Mouse (Mus musculus) thymus, postnatal 10 days (tissue): ENCODE results near the gene Map3k5.

ENCODE experiments used
- DNase-seq, 2 experiments: peaks; one replicate each; pipeline ENCODE4 v3.0.0; 2021; ENCODE audit warnings: low spot score in 2 of 2

Map3k5 gene

GRCm38 (mm10) chr10:19935295-19935623 lies 987 bp downstream of the Map3k5 start:
- DNase-seq, result peak in 1 of 2 experiments; percentile 16

DNA sequence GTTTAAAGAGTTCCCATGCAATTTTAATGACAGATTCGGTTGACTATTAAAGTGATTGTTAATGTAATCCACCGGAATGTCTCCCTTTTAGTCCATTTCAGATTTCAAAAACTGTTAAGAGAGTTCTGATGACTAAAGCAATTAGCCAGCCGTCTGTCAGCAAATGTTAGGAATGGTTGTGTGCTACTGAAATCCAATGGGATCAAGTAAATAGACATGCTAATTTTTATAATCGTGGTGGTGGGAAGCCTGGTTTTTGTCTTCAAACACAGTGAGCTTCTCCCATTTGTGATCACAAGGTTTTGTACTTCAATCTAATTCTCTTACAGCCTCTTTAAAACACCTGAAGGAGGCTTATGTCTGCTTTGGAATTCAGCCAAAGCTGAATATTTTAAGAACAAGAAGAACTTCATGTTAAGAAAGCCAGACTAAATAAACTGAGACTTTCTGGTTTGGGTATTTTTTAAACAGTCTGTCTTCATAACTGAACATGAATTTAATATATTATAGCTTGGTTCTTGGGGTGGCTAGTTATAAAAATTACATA lies 1.6 kb downstream of the Map3k5 start:
- DNase-seq, result no peak

DNA sequence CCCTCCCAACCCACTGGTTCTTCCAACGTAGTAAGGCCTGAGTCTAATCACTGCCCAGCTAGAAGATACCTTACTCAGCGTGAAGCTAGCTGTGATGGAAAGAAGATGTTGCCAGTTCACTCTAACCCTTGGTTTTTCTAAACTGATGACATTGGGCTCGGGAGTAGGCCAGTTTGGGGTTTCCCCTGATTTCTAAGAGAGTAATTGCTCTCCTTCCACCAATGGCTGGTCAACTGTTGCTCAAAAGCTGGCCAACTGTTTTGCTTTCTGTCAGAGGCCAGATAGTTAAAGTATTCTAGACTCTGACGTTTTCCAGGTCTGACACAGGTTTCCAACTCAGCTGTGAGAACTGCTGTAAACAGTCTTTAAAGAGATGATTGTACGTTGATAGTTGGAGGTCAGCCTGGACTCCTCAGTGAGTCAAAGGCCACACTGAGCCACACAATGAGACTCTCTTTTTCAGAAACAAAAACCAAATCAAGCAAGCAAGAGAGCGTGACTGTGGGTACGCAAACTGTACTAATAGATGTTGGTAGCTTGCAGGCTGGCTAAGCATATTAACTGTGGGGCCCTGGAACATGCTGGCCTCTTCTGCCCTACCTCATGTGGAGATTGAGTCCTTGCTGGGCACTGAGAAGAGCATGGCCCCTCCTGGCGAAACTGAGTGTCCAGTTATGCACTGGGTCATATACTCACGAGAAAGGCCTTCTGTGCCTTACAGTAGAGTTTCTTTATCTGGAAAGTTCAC lies 2.9 kb downstream of the Map3k5 start:
- DNase-seq, result no peak

DNA sequence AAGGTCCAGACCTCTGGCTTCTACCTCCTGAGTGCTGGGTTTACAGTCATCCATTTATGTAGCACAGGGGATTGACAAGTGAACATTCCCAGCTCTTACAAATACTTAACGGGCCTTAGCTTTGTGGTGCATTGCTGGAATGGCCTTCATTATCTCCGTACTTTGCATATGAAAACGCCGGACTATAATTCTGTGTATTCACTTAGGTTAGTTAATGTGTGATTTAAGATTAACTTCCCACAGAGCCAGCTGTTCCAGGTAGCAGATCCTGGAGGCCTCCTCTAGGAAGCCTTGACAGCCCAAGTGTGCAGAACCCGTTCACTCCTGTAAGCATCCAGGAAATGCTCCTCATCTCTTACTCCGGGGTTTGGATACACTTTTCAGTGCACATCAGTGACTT lies 4.5 kb downstream of the Map3k5 start:
- no peak for DNase-seq

- DNase-seq, result peak; percentile 9 to 43
Measured at GRCm38 (mm10) chr10:19939282-19939705, 5.0 kb downstream of the Map3k5 start.

GRCm38 (mm10) chr10:19940127-19940526 lies 5.9 kb downstream of the Map3k5 start:
- no peak for DNase-seq

GRCm38 (mm10) chr10:19940626-19941025 lies 6.4 kb downstream of the Map3k5 start:
- no peak for DNase-seq

- DNase-seq, result no peak
Measured at GRCm38 (mm10) chr10:19941063-19941462, 6.8 kb downstream of the Map3k5 start.

DNA sequence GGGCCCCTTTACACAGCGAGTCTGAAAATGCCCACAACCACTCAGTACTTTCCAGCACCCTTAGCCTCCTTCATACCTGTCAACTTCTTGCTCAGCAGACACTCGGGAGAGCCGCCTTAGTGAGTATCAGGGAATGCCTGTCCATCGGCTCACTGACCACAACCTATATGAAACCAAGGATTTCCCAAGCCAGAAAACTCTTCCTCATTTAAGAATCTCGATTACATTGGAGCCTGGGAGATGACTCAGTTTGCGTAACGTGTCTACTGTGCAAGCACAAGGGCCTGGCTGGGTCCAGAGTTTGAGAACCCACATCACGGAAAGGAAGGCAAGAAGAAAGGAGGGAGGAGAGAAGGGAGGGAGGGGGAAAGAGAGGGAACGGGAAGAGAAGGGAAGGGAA lies 7.6 kb downstream of the Map3k5 start:
- no peak for DNase-seq

DNA sequence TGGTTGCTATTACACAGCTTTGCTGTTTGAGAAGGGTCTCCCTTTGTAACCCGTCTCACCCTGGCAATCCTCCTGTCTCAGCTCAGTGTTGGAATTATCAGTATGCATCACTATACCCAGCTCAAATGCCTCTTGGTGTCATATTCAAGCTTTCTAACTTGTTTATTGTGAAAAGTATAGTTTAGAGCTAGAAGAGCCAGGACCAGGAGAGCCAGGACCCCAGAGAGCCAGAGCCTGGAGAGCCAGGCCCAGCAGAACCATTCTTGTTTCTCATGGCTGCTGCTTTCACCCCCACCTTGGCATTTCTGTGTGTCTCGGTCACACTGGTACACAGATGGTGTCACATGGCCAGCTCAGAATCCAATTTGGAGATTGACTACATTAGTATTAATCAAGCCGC lies 8.3 kb downstream of the Map3k5 start:
- no peak for DNase-seq

DNA sequence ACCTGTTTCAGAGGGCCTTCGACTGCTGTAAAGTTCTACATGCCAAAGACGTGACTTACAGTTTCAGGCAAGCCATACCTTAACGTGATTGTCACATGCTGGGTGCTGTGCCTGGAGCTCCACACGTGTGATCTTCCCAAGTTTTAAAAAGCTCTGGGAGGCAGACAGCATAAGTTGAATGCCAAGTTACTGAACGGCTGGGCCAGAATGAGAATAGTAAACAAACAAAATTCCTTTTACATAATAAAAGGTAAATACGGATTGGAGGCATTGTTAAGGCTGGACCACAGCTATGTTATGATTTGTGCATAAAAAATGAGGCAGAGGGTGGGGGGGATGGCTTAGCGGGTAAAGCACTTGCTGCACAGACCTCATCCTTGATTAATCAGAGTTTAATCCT lies 11.4 kb downstream of the Map3k5 start:
- DNase-seq, result no peak

DNA sequence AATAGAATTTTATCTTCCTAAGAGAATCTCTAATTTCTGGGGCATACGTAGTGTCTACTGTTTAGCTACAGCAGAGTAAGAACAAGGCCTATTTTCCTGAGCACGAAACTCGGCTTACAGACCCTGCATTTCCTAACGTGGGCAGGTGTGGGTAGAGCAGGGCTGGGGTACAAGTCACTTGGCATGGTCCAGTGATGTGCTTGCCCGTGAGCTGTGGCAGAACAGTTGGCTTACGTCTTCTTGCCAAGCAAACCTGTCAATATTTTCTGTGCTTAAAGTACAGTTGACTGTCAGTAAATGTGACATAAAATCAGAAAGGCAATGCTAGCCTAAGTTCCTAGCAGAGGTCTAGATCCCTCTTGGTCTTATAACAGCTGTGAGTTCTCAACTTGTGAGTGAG lies 12.4 kb downstream of the Map3k5 start:
- no peak for DNase-seq

- DNase-seq, result no peak
Measured at GRCm38 (mm10) chr10:19947441-19947840, 13.2 kb downstream of the Map3k5 start.

DNA sequence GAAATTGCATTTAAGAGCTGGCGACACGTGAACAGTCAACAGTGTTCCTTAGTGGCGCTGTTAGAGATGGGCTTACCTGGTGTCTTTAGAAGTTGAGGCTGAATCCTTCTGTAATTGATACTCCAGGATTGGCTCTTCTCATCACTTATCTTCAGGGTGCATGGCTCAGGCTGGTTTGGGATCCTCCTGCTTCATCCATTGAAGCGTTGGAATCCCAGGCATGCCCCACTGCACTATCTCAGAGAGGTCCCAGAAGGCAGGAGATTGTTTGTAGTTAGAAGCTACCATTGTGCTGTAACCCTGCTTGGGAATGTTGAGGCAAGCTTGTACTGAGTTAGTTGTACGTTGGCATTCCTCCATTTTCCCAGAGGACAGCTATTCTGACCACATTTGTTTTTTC lies 13.6 kb downstream of the Map3k5 start:
- DNase-seq, result no peak

DNA sequence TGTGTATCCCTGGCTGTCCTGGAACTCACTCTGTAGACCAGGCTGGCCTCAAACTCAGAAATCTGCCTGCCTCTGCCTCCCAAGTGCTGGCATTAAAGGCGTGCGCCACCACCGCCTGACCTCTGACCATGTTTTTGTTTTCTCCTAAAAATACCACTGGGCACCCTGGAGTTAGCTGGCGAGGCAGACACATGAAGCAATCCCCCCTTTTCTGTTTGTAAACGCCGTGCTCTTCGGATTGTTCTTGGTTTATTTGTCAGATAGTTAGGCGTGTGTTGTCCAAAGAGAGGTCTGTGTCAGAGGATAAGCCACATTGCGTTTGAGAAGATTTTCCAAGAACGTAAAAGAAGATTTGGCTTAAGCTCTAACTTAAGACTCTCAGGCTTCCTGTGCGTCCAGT lies 14.1 kb downstream of the Map3k5 start:
- no peak for DNase-seq

DNA sequence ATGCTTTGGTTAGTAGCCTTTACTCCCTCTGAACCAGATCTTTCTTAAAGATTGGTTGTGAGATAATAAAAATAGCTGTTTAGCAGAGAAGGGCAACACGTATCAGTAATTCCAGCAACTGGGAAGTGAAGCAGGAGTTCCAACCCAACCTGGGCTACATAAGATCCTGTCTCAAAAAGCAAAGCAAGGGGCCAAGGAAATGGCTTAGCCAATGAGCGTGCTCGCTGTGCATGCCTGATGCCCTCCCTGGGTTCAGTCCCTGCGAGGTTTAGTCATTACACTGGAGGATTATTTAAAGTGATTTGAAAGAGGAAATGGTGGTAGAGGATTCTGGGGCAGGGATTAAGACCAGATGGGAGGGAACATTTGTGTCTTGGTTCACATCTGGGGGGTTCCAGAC lies 14.8 kb downstream of the Map3k5 start:
- no peak for DNase-seq

DNA sequence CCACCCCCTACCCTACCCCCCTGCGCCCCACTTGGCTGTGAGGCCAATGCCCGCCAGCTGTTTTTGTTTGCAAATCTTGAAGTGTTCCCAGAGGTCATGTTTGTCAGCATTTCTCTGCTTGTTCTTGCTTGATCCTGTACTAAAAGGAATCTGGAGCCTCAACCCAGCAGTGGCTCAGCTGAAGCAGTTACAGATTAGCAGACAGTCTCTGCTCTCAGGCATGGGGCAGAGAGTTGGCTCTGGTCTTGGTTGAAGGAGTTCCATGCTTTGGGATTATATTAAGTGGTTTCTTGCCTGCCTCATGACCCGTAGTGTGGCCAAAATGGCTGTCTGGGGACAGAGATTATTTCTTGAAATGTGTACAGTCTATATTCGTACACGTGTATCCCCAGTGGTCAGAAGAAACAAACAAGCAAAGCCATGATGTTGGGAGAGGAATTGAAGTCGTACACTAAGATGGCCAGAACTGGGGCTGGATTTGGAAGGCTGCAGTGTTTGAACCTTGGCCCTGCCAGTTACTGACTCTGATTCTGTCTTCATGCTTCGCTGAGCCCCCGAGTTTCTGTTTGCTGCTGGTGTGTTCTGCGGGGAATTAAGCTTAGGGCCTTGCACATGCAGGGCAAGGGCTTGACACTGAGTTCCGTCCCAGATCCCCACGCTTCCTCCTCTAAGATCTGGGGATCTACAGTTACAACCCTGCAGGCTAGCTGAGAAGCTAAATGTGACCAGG lies 18.9 kb downstream of the Map3k5 start:
- DNase-seq, result no peak

- DNase-seq, result no peak
Measured at GRCm38 (mm10) chr10:19954572-19954971, 20.3 kb downstream of the Map3k5 start.

- no peak for DNase-seq
Measured at GRCm38 (mm10) chr10:19955817-19956216, 21.5 kb downstream of the Map3k5 start.

GRCm38 (mm10) chr10:19956745-19957144 lies 22.5 kb downstream of the Map3k5 start:
- DNase-seq, result no peak

DNA sequence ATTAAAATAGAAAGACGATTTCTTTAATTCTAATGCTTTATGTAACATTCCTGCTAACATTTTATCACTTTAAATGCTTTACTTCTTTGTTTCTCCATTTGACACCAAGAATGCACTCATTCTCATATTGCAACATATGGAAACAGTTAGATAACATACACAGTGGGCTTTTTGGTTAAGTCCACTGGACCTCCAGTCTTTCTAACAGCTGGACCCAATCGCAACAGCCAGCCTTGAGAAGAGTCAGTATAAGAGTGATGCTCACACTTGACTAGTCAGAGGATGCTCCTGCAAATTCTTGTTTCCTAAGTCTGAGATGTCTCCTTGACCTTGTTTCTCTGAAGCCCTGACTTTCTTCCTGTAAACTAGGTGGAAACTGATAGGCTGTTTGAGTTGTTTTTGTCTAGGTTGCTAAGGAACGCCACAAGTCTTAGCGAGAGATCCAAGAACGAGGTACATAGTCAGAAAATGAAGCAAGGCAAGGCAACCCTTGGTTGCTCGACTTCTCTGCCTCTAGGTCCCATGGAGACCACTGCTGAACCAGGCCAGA lies 26.6 kb downstream of the Map3k5 start:
- DNase-seq, result no peak

DNA sequence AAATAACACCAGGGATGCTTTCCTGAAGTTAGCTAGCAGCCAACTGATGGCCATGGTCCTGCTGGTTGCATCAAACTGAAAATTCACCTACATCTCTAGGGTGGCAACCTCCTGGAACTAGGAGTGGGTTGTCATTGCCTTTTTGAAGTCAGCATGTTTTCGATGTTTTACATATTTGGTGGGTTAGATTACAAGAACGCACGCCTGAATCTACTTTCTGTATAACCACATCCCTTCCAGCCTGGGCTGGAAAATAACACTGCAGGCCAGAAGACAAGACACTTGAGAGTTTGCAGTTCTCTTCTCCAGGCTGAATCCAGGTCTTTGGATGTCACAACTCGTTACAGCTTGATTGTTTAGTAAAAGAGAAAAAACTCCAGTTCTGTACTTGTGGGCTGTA lies 28.5 kb downstream of the Map3k5 start:
- no peak for DNase-seq

DNA sequence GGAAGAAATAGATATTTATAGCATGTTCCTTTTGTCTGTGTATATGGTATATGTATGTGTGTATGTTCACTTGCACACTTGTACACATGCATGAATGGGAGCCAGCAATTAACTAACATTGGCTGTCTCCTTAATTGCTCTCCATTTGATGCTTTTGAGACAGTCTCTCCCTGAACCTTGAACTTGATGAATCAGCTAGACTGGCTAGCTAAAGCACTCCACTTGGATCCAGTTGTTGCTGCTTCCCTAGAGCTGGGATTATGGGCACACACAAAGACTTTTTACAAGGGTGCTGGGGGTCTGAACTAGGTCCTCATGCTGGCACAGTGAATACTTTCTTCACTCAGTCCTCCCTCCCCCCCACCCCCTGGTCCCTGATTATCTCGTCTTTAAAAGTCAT lies 28.9 kb downstream of the Map3k5 start:
- DNase-seq, result no peak
